Mouse (Mus musculus) forebrain, postnatal 0 days (tissue): ENCODE results near the gene Cbll1. TPM values are rescaled to one million over a fixed set of nuclear protein-coding genes. Genes with fewer than 3 reads are reported as not detected.

Experiments used
- ATAC-seq: fragments of 200-750 bp; cut with Nextera tagmentation; 2 replicates; pipeline ENCODE4 v1.8.0; 2017; ENCODE audit warnings: mild to moderate bottlenecking, moderate library complexity
- DNase-seq: peaks from one replicate; pipeline ENCODE4 v3.0.0-alpha.2; 2015
- H3K27ac ChIP-seq: fragments of 300-500 bp; sonication (generic); 2 replicates; pipeline ENCODE4 v1.5.1; 2014; ENCODE audit warnings: low read depth, mild to moderate bottlenecking, antibody characterized with exemption, low read length, moderate library complexity, mixed read lengths
- H3K27me3 ChIP-seq: fragments of 300-500 bp; sonication (generic); 2 replicates; pipeline ENCODE4 v1.6.1; 2014; ENCODE audit warnings: mild to moderate bottlenecking, low read length, mixed read lengths; ENCODE audit not compliant: insufficient read depth
- H3K36me3 ChIP-seq: fragments of 300-500 bp; sonication (generic); 2 replicates; pipeline ENCODE4 v1.6.1; 2014; ENCODE audit warnings: mild to moderate bottlenecking, moderate library complexity; ENCODE audit not compliant: insufficient read depth
- H3K4me1 ChIP-seq: fragments of 300-500 bp; sonication (generic); 2 replicates; pipeline ENCODE4 v1.6.1; 2014; ENCODE audit warnings: antibody characterized with exemption; ENCODE audit not compliant: insufficient read depth
- H3K4me2 ChIP-seq: fragments of 300-500 bp; sonication (generic); 2 replicates; pipeline ENCODE4 v1.6.1; 2014; ENCODE audit warnings: low read depth, mild to moderate bottlenecking, moderate library complexity
- H3K4me3 ChIP-seq: fragments of 300-500 bp; sonication (generic); 2 replicates; pipeline ENCODE4 v1.5.1; 2014; ENCODE audit warnings: low read depth, low read length, mixed read lengths
- H3K9ac ChIP-seq: fragments of 300-500 bp; sonication (generic); 2 replicates; pipeline ENCODE4 v1.6.1; 2014; ENCODE audit warnings: mild to moderate bottlenecking
- H3K9me3 ChIP-seq: fragments of 300-500 bp; sonication (generic); 2 replicates; pipeline ENCODE4 v1.6.1; 2016; ENCODE audit warnings: low read length
- CTCF ChIP-seq: sonication (generic); IDR thresholded peaks from 2 replicates; pipeline ENCODE4 v1.5.1; 2016; ENCODE audit warnings: antibody characterized with exemption, control low read depth, low read depth
- whole genome bisulfite sequencing: fragments of 180-500 bp; shearing (Covaris S2); extraction: QIAGEN DNeasy Blood & Tissue Kit; methylation state at CpG from one replicate; pipeline ENCODE4 v1.1.7; 2014; 5-methylcytosine and 5-hydroxymethylcytosine counted together
- polyA plus RNA-seq: library from polyadenylated mRNA; unstranded; fragments of >200 nt; fragmentation: Nextera tagmentation; extraction: Ambion mirVana; gene quantifications from 2 replicates; pipeline ENCODE4 v1.2.1, GENCODE M21; 2015
- total RNA-seq: library from RNA; depleted of rRNA; stranded (reverse); fragments of >200 nt; gene quantifications from 2 replicates; pipeline ENCODE4 v1.2.3, GENCODE M21; 2014; rRNA removed

Gene Cbll1
- 19.1 and 25.9 TPM in 2 replicates for total RNA-seq
- 18.1 and 22.5 TPM in 2 replicates for polyA plus RNA-seq

- TF ChIP-seq CTCF: peak; percentile 31
- H3K9me3 ChIP-seq: no peaks in the 10 kb centered on the region
- H3K4me1 ChIP-seq: peaks cover 6% of the 10 kb centered on the region; the same call in 1 of the 2 replicates
- DNase-seq (peak; percentile 98), ATAC-seq (peak; percentile 98)
- under 1% methylated on average over 68 of the region's 68 CpGs for WGBS
- peak within 1 kb of the TSS; percentile 91 for H3K27ac ChIP-seq
- H3K9ac ChIP-seq: peak within 1 kb of the TSS; percentile 65
- H3K27me3 ChIP-seq: no peaks in the 10 kb centered on the region
- H3K36me3 ChIP-seq: no peaks in the 10 kb centered on the region
- peak within 1 kb of the TSS; percentile 69 for H3K4me3 ChIP-seq
- H3K4me2 ChIP-seq: peak within 1 kb of the TSS; percentile 67
Measured at GRCm38 (mm10) chr12:31499314-31500131, at the start of gene Cbll1. Gene Cbll1, minus strand, starts transcription at chr12:31499616.

- Histone ChIP-seq H3K9ac (no peak overlapping the region), H3K27ac (no peak overlapping the region), H3K36me3 (no peaks in the 10 kb centered on the region), H3K27me3 (no peaks in the 10 kb centered on the region), H3K4me2 (no peak overlapping the region), H3K4me1 (no peaks in the 10 kb centered on the region), H3K4me3 (no peak overlapping the region), H3K9me3 (no peaks in the 10 kb centered on the region)
- no peak for TF ChIP-seq CTCF
- WGBS: 67% methylated on average over 1 of the region's 1 CpGs
- ATAC-seq (no peak), DNase-seq (no peak)
Measured at GRCm38 (mm10) chr12:31546061-31546460, 46.6 kb upstream of the Cbll1 start.

- WGBS: 60% methylated on average over 2 of the region's 2 CpGs
- H3K36me3 ChIP-seq: no peaks in the 10 kb centered on the region
Measured at GRCm38 (mm10) chr12:31545219-31545618, 45.8 kb upstream of the Cbll1 start.

GRCm38 (mm10) chr12:31541541-31541940 is 42.1 kb upstream of the Cbll1 start:
- Histone ChIP-seq H3K4me2 (no peak overlapping the region), H3K9me3 (no peaks in the 10 kb centered on the region), H3K27ac (no peak overlapping the region), H3K4me1 (no peaks in the 10 kb centered on the region), H3K36me3 (no peaks in the 10 kb centered on the region), H3K9ac (no peak overlapping the region), H3K27me3 (no peaks in the 10 kb centered on the region), H3K4me3 (no peak overlapping the region)
- TF ChIP-seq CTCF: no peak
- DNase-seq (no peak), ATAC-seq (no peak)
- WGBS: 87% methylated on average over 5 of the region's 5 CpGs

More at GRCm38 (mm10) chr12:31545219-31545618, 45.8 kb upstream of the Cbll1 start:
- Histone ChIP-seq H3K4me3 (no peak overlapping the region), H3K9ac (no peak overlapping the region), H3K27me3 (no peaks in the 10 kb centered on the region), H3K4me2 (no peak overlapping the region), H3K9me3 (no peaks in the 10 kb centered on the region), H3K27ac (no peak overlapping the region), H3K4me1 (no peaks in the 10 kb centered on the region)
- TF ChIP-seq CTCF: no peak
- ATAC-seq (no peak), DNase-seq (no peak)

GRCm38 (mm10) chr12:31539783-31540182 is 40.4 kb upstream of the Cbll1 start:
- Histone ChIP-seq H3K4me2 (no peak overlapping the region), H3K4me3 (no peak overlapping the region), H3K9me3 (no peaks in the 10 kb centered on the region), H3K27me3 (no peaks in the 10 kb centered on the region), H3K36me3 (no peaks in the 10 kb centered on the region), H3K9ac (no peak overlapping the region), H3K27ac (no peak overlapping the region), H3K4me1 (no peaks in the 10 kb centered on the region)
- no peak for TF ChIP-seq CTCF
- WGBS: 75% methylated on average over 2 of the region's 2 CpGs
- no peak for DNase-seq
- no peak for ATAC-seq

GRCm38 (mm10) chr12:31537515-31538230 is 38.3 kb upstream of the Cbll1 start:
- ATAC-seq (no peak), DNase-seq (no peak)
- H3K27ac ChIP-seq: no peak overlapping the region
- no peak overlapping the region for H3K4me2 ChIP-seq
- no peaks in the 10 kb centered on the region; the same call in 1 of the 2 replicates for H3K4me1 ChIP-seq
- 77% methylated on average over 7 of the region's 7 CpGs for WGBS
- H3K4me3 ChIP-seq: no peak overlapping the region
- H3K36me3 ChIP-seq: no peaks in the 10 kb centered on the region
- H3K27me3 ChIP-seq: no peaks in the 10 kb centered on the region
- H3K9ac ChIP-seq: no peak overlapping the region
- no peak for TF ChIP-seq CTCF
- no peaks in the 10 kb centered on the region for H3K9me3 ChIP-seq
